Mouse (Mus musculus) lung, postnatal 0 days (tissue): ENCODE results near the gene Pitpnc1. TPM values are rescaled to one million over a fixed set of nuclear protein-coding genes. Genes with fewer than 3 reads are reported as not detected.

ENCODE experiments used
- ATAC-seq: fragments of 200-750 bp; cut with Nextera tagmentation; 2 replicates; pipeline ENCODE4 v1.8.0; 2017; ENCODE audit warnings: moderate library complexity
- DNase-seq: peaks from one replicate; pipeline ENCODE4 v3.0.0-alpha.2; 2016; ENCODE audit warnings: low spot score
- H3K27ac ChIP-seq: fragments of 300-500 bp; sonication (generic); 2 replicates; pipeline ENCODE4 v1.5.1; 2014; ENCODE audit warnings: antibody characterized with exemption, mild to moderate bottlenecking, low read length, mixed read lengths
- H3K27me3 ChIP-seq: fragments of 300-500 bp; sonication (generic); replicated peaks from 2 replicates; pipeline ENCODE4 v1.6.1; 2014; ENCODE audit warnings: low read length, mixed read lengths; ENCODE audit not compliant: insufficient read depth
- H3K36me3 ChIP-seq: fragments of 300-500 bp; sonication (generic); 2 replicates; pipeline ENCODE4 v1.6.1; 2014; ENCODE audit warnings: low read length, mixed read lengths; ENCODE audit not compliant: insufficient read depth
- H3K4me1 ChIP-seq: fragments of 300-500 bp; sonication (generic); 2 replicates; pipeline ENCODE4 v1.6.1; 2014; ENCODE audit warnings: antibody characterized with exemption, low read depth, low read length, mixed read lengths; ENCODE audit not compliant: insufficient read depth
- H3K4me2 ChIP-seq: fragments of 300-500 bp; sonication (generic); replicated peaks from 2 replicates; pipeline ENCODE4 v1.6.1; 2014; ENCODE audit warnings: low read depth, mild to moderate bottlenecking, low read length, moderate library complexity, mixed read lengths
- H3K4me3 ChIP-seq: fragments of 300-500 bp; sonication (generic); 2 replicates; pipeline ENCODE4 v1.5.1; 2014; ENCODE audit warnings: low read depth, low read length
- H3K9ac ChIP-seq: fragments of 300-500 bp; sonication (generic); replicated peaks from 2 replicates; pipeline ENCODE4 v1.6.1; 2014; ENCODE audit warnings: low read depth, mild to moderate bottlenecking
- H3K9me3 ChIP-seq: fragments of 300-500 bp; sonication (generic); 2 replicates; pipeline ENCODE4 v1.6.1; 2016; ENCODE audit warnings: low read length, mixed read lengths
- CTCF ChIP-seq: IDR thresholded peaks from 2 replicates; pipeline ENCODE4 v1.5.1; 2016; ENCODE audit warnings: antibody characterized with exemption, mild to moderate bottlenecking
- EP300 ChIP-seq: IDR thresholded peaks from 2 replicates; pipeline ENCODE4 v1.6.1; 2016; ENCODE audit warnings: antibody characterized with exemption, mild to moderate bottlenecking, control low read depth
- WGBS: fragments of 180-500 bp; shearing (Covaris S2); extraction: QIAGEN DNeasy Blood & Tissue Kit; methylation state at CpG from one replicate; pipeline ENCODE4 v1.1.7; 2014; 5-methylcytosine and 5-hydroxymethylcytosine counted together
- polyA plus RNA-seq: library from polyadenylated mRNA; unstranded; fragments of >200 nt; fragmentation: Nextera tagmentation; extraction: Ambion mirVana; gene quantifications from 2 replicates; pipeline ENCODE4 v1.2.1, GENCODE M21; 2015

The Pitpnc1 gene
- polyA plus RNA-seq, 1 experiment from 2014 or later = 16.3 TPM

- H3K4me3 ChIP-seq = no peak overlapping the region
- 82% methylated on average over 7 of the region's 7 CpGs for WGBS
- H3K9me3 ChIP-seq = no peaks in the 10 kb centered on the region
- no peaks in the 10 kb centered on the region for H3K4me1 ChIP-seq
- no peak for ATAC-seq
- H3K36me3 ChIP-seq = 0 out of 2 replicates have a peak, but pooled peaks cover 5% of the 10 kb centered on the region
- H3K4me2 ChIP-seq = no peak overlapping the region
- no peak for DNase-seq
- H3K27ac ChIP-seq = no peak overlapping the region
- H3K9ac ChIP-seq = no peak overlapping the region
- H3K27me3 ChIP-seq = no peaks in the 10 kb centered on the region
- no peak for TF ChIP-seq CTCF
- TF ChIP-seq EP300 = no peak
These were observed 221.7 kb downstream of the Pitpnc1 start for GRCm38 (mm10) chr11:107248753-107249152.

GRCm38 (mm10) chr11:107245657-107246056 lies 224.8 kb downstream of the Pitpnc1 start:
- DNase-seq (no peak), ATAC-seq (no peak)
- Histone ChIP-seq H3K36me3 (no peaks in the 10 kb centered on the region), H3K4me3 (no peak overlapping the region), H3K4me1 (no peaks in the 10 kb centered on the region), H3K9me3 (no peaks in the 10 kb centered on the region), H3K9ac (no peak overlapping the region), H3K27ac (no peak overlapping the region), H3K27me3 (no peaks in the 10 kb centered on the region), H3K4me2 (no peak overlapping the region)
- TF ChIP-seq EP300 (no peak), CTCF (no peak)
- WGBS = 88% methylated on average over 7 of the region's 7 CpGs

- Histone ChIP-seq H3K4me1 (no peaks in the 10 kb centered on the region), H3K27me3 (no peaks in the 10 kb centered on the region), H3K27ac (no peak overlapping the region), H3K9ac (no peak overlapping the region), H3K4me3 (no peak overlapping the region), H3K36me3 (no peaks in the 10 kb centered on the region), H3K4me2 (no peak overlapping the region), H3K9me3 (no peaks in the 10 kb centered on the region)
- 88% methylated on average over 6 of the region's 6 CpGs for WGBS
- ATAC-seq = no peak
- TF ChIP-seq CTCF (no peak), EP300 (no peak)
- DNase-seq = no peak
These were observed 227.4 kb downstream of the Pitpnc1 start for GRCm38 (mm10) chr11:107243126-107243525.

DNA sequence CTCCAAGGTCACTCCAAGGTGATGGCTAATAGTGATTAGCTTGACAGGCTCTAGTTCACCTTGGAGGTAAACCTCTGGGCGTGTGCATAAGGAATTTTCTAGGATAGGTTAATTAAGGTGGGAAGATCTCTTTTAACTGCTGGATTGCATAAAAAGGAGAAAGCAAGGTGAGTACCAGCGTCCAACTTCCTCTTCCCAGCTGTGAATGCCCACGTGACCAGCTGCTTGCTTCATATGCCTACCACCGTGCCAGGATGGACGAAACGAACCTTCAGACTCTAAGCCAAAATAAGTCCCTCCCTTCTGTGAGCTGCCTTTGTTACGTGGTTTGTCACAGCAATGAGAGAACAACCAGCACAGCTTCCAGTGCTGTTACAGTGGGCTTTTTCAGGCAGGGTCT lies 228.8 kb downstream of the Pitpnc1 start:
- no peak overlapping the region for H3K9ac ChIP-seq
- no peak overlapping the region for H3K27ac ChIP-seq
- H3K36me3 ChIP-seq = no peaks in the 10 kb centered on the region
- H3K4me2 ChIP-seq = no peak overlapping the region
- TF ChIP-seq EP300 = no peak
- no peak for TF ChIP-seq CTCF
- 78% methylated on average over 7 of the region's 7 CpGs for WGBS
- H3K4me1 ChIP-seq = no peaks in the 10 kb centered on the region
- no peak overlapping the region for H3K4me3 ChIP-seq
- ATAC-seq (no peak), DNase-seq (no peak)
- no peaks in the 10 kb centered on the region for H3K27me3 ChIP-seq
- no peaks in the 10 kb centered on the region for H3K9me3 ChIP-seq

GRCm38 (mm10) chr11:107238506-107238905 lies 232.0 kb downstream of the Pitpnc1 start:
- no peaks in the 10 kb centered on the region for H3K36me3 ChIP-seq
- DNase-seq (no peak), ATAC-seq (no peak)
- no peaks in the 10 kb centered on the region for H3K4me1 ChIP-seq
- H3K4me2 ChIP-seq = no peak overlapping the region
- WGBS = 91% methylated on average over 6 of the region's 6 CpGs
- H3K27ac ChIP-seq = no peak overlapping the region
- no peak overlapping the region for H3K4me3 ChIP-seq
- H3K9me3 ChIP-seq = no peaks in the 10 kb centered on the region
- H3K27me3 ChIP-seq = no peaks in the 10 kb centered on the region
- no peak overlapping the region for H3K9ac ChIP-seq
- TF ChIP-seq EP300 = no peak
- TF ChIP-seq CTCF = no peak

GRCm38 (mm10) chr11:107237532-107237931 lies 233.0 kb downstream of the Pitpnc1 start:
- Histone ChIP-seq H3K27me3 (no peaks in the 10 kb centered on the region), H3K9ac (no peak overlapping the region), H3K4me2 (no peak overlapping the region), H3K4me3 (no peak overlapping the region), H3K4me1 (no peaks in the 10 kb centered on the region), H3K36me3 (no peaks in the 10 kb centered on the region), H3K27ac (no peak overlapping the region), H3K9me3 (no peaks in the 10 kb centered on the region)
- ATAC-seq (no peak), DNase-seq (no peak)
- TF ChIP-seq CTCF = no peak
- no peak for TF ChIP-seq EP300
- WGBS = 89% methylated on average over 4 of the region's 4 CpGs

DNA sequence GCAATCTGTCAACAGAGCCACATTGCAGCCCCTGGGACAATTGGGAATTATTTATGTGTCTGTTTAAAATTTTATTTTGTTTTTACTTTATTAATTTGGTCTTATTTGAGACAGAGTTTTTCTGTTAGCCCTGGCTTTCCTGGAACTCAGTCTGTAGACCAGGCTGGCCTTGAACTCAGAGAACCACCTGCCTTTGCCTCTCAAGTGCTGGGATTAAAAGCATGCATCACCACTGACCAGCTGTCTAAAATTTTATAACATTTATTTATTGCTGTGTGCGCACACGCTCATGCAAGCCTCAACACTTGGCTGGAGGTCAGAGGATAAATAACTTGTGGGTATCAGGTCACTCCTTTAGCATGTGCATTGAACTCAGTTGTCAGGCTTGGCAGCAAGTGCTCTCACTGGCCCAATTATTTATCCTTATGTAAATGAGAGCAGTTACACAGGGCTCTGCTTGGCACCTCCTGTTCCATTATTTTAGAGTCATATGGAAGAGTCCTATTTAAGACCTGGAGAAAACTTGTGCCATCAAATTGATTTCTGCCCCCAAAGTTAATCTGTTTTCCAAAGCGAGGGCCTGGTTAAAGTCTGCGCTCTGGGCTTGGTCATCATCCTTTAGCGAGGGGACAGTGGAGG lies 237.1 kb downstream of the Pitpnc1 start:
- DNase-seq = no peak
- WGBS = 91% methylated on average over 5 of the region's 5 CpGs

More for the DNA sequence above, 237.1 kb downstream of the Pitpnc1 start:
- no peak for ATAC-seq
- Histone ChIP-seq H3K27me3 (no peaks in the 10 kb centered on the region), H3K4me3 (no peak overlapping the region), H3K36me3 (no peaks in the 10 kb centered on the region), H3K4me1 (no peaks in the 10 kb centered on the region), H3K27ac (no peak overlapping the region), H3K4me2 (no peak overlapping the region), H3K9me3 (no peaks in the 10 kb centered on the region), H3K9ac (no peak overlapping the region)
- TF ChIP-seq EP300 = no peak
- no peak for TF ChIP-seq CTCF
